Mouse (Mus musculus) heart, adult 2 months (tissue): ENCODE measurements around the gene Tex45. TPM values are rescaled to one million over a fixed set of nuclear protein-coding genes. Genes with fewer than 3 reads are reported as not detected.

Source experiments
- DNase-seq, 2 experiments: peaks; one replicate each; pipeline ENCODE4 v3.0.0; 2021
- H3K27ac ChIP-seq: fragments of 200-600 bp; 2 replicates; pipeline ENCODE4 v1.8.1; 2022
- H3K27me3 ChIP-seq: fragments of 200-500 bp; 2 replicates; pipeline ENCODE4 v1.6.1; 2012; ENCODE audit warnings: mild to moderate bottlenecking, low read length, inconsistent platforms, mixed read lengths; ENCODE audit not compliant: control insufficient read depth, insufficient read depth
- H3K36me3 ChIP-seq: fragments of 200-500 bp; 2 replicates; pipeline ENCODE4 v1.6.1; 2012; ENCODE audit warnings: low read length, inconsistent platforms; ENCODE audit not compliant: control insufficient read depth, insufficient read depth
- H3K4me1 ChIP-seq: fragments of 200-500 bp; 2 replicates; pipeline ENCODE4 v1.6.1; 2011; ENCODE audit warnings: low read length; ENCODE audit not compliant: control insufficient read depth, insufficient read depth
- H3K4me3 ChIP-seq: fragments of 200-600 bp; 2 replicates; pipeline ENCODE4 v1.8.1; 2022
- H3K79me2 ChIP-seq: fragments of 200-500 bp; replicated peaks from 2 replicates; pipeline ENCODE4 v1.6.1; 2012; ENCODE audit warnings: mild to moderate bottlenecking, inconsistent platforms, low read length, moderate library complexity, mixed read lengths; ENCODE audit not compliant: control insufficient read depth, insufficient read depth
- H3K9ac ChIP-seq: fragments of 200-500 bp; 2 replicates; pipeline ENCODE4 v1.6.1; 2012; ENCODE audit warnings: low read depth, mild to moderate bottlenecking, control low read depth, inconsistent platforms, low read length, mixed read lengths
- CTCF ChIP-seq: fragments of 200-600 bp; IDR thresholded peaks from 2 replicates; pipeline ENCODE4 v1.8.1; 2022; ENCODE audit warnings: antibody characterized with exemption, mild to moderate bottlenecking, moderate library complexity
- EP300 ChIP-seq: fragments of 200-500 bp; IDR thresholded peaks from 2 replicates; pipeline ENCODE4 v1.6.1; 2011; ENCODE audit warnings: low read depth, low read length, control low read depth; ENCODE audit not compliant: insufficient read depth
- POLR2A ChIP-seq: fragments of 200-500 bp; IDR thresholded peaks from 2 replicates; pipeline ENCODE4 v1.6.1; 2011; ENCODE audit warnings: mild to moderate bottlenecking, low read depth, low read length, control low read depth; ENCODE audit not compliant: insufficient read depth
- WGBS: fragments of 180-500 bp; shearing (Covaris S2); methylation state at CpG from one replicate; pipeline ENCODE4 v1.1.7; 2018; 5-methylcytosine and 5-hydroxymethylcytosine counted together
- intact Hi-C: fragments of 180-260 bp; cut with DNase I; formaldehyde crosslinking; loops from one replicate; pipeline ENCODE4 v1.15.1; 2025
- polyA plus RNA-seq: library from polyadenylated mRNA; depleted of rRNA; stranded (reverse); fragments of >200 nt; gene quantifications from 2 replicates; pipeline ENCODE4 v1.2.3, GENCODE M21; 2012
- total RNA-seq, 2 experiments: library from RNA; stranded (reverse); gene quantifications; 2 replicates each; pipeline ENCODE4 v1.2.3; 2021

Gene Tex45
- total and polyA plus RNA-seq, 3 experiments = 0.14 TPM; not detected in 2

- H3K4me1 ChIP-seq = peaks cover 2% of the 10 kb centered on the region
- WGBS = 2% methylated on average over 8 of the region's 8 CpGs
- H3K36me3 ChIP-seq = no peaks in the 10 kb centered on the region
- H3K27ac ChIP-seq = peak overlapping the region; percentile 94
- no peak for DNase-seq
- intact Hi-C loops = loop anchor here (1.0 kb wide), 1 partner anchor 17 kb away; no protein-coding TSS in a partner anchor
- H3K9ac ChIP-seq = peak overlapping the region; percentile 85
- no peak for TF ChIP-seq POLR2A
- H3K4me3 ChIP-seq = peak overlapping the region; percentile 87
- no peaks in the 10 kb centered on the region for H3K27me3 ChIP-seq
- H3K79me2 ChIP-seq = peaks cover 1% of the 10 kb centered on the region; the same call in 1 of the 2 replicates
Observed at GRCm38 (mm10) chr8:3499751-3500150, 29.1 kb downstream of the Tex45 start.

GRCm38 (mm10) chr8:3500235-3501090, 29.8 kb downstream of the Tex45 start, which contains the start of gene Mcoln1:
Gene Mcoln1, plus strand, starts transcription at chr8:3500457.
- intact Hi-C loops = loop anchor here (1.0 kb wide), 1 partner anchor 16 kb away; no protein-coding TSS in a partner anchor
- WGBS = under 1% methylated on average over 70 of the region's 70 CpGs
- peak; percentile 59; the same call in 1 of the 2 replicates for TF ChIP-seq EP300
- TF ChIP-seq POLR2A = peak; percentile 92
- no peak for TF ChIP-seq CTCF

GRCm38 (mm10) chr8:3502217-3502616, 31.6 kb downstream of the Tex45 start:
- intact Hi-C loops = no loop called here
- no peak for DNase-seq

More at GRCm38 (mm10) chr8:3500235-3501090, 29.8 kb downstream of the Tex45 start, which contains the start of gene Mcoln1:
- H3K4me3 ChIP-seq = peak within 1 kb of the TSS; percentile 87
- H3K27ac ChIP-seq = peak within 1 kb of the TSS; percentile 94
- H3K36me3 ChIP-seq = no peaks in the 10 kb centered on the region
- H3K4me1 ChIP-seq = peaks cover 2% of the 10 kb centered on the region
- peak within 1 kb of the TSS; percentile 94 for H3K9ac ChIP-seq
- DNase-seq = peak; percentile 98 to 99
- no peaks in the 10 kb centered on the region for H3K27me3 ChIP-seq
- H3K79me2 ChIP-seq = peaks cover 1% of the 10 kb centered on the region; the same call in 1 of the 2 replicates

GRCm38 (mm10) chr8:3507979-3508754, 37.5 kb downstream of the Tex45 start:
- intact Hi-C loops = no loop called here
- no peak for DNase-seq
- Histone ChIP-seq H3K27me3 (no peaks in the 10 kb centered on the region), H3K4me1 (no peaks in the 10 kb centered on the region), H3K4me3 (no peak overlapping the region), H3K9ac (no peak overlapping the region), H3K27ac (no peak overlapping the region), H3K36me3 (no peaks in the 10 kb centered on the region), H3K79me2 (no peaks in the 10 kb centered on the region)
- 90% methylated on average over 6 of the region's 6 CpGs for WGBS
- TF ChIP-seq EP300 (no peak), POLR2A (no peak), CTCF (no peak)

More at GRCm38 (mm10) chr8:3502217-3502616, 31.6 kb downstream of the Tex45 start:
- Histone ChIP-seq H3K79me2 (0 out of 2 replicates have a peak, but pooled peaks cover 1% of the 10 kb centered on the region), H3K27me3 (no peaks in the 10 kb centered on the region), H3K4me1 (peaks cover 2% of the 10 kb centered on the region), H3K9ac (no peak overlapping the region), H3K4me3 (no peak overlapping the region), H3K36me3 (no peaks in the 10 kb centered on the region), H3K27ac (no peak overlapping the region)
- TF ChIP-seq POLR2A (no peak), EP300 (no peak), CTCF (no peak)
- WGBS = 44% methylated on average over 4 of the region's 4 CpGs

- no peaks in the 10 kb centered on the region for H3K36me3 ChIP-seq
- peak overlapping the region; percentile 70 for H3K4me3 ChIP-seq
- TF ChIP-seq POLR2A = no peak
- TF ChIP-seq CTCF = no peak
- TF ChIP-seq EP300 = no peak
- no peaks in the 10 kb centered on the region for H3K27me3 ChIP-seq
- intact Hi-C loops = loop anchor here (5.0 kb wide), 3 partner anchors 108 to 292 kb away; partner anchors contain the start of genes Pet100 and Xab2
- WGBS = 36% methylated on average over 13 of the region's 13 CpGs
- H3K4me1 ChIP-seq = no peaks in the 10 kb centered on the region; the same call in 1 of the 2 replicates
- H3K27ac ChIP-seq = peak overlapping the region; percentile 87
- no peaks in the 10 kb centered on the region for H3K79me2 ChIP-seq
- DNase-seq = no peak
- H3K9ac ChIP-seq = no peak overlapping the region
Observed at GRCm38 (mm10) chr8:3514681-3515247, 44.1 kb downstream of the Tex45 start.
